Mouse (Mus musculus) megakaryocyte, embryonic 14.5 days (primary cell): ENCODE measurements around the gene Myl6b.

ENCODE experiments used
- FLI1 ChIP-seq: IDR thresholded peaks from 2 replicates; pipeline ENCODE4 v1.6.1; 2012; ENCODE audit warnings: low read length, inconsistent platforms, mixed read lengths
- GATA1 ChIP-seq: IDR thresholded peaks from 3 replicates; pipeline ENCODE4 v1.6.1; 2012; ENCODE audit warnings: mixed read lengths, low read length, inconsistent platforms, borderline replicate concordance

DNA sequence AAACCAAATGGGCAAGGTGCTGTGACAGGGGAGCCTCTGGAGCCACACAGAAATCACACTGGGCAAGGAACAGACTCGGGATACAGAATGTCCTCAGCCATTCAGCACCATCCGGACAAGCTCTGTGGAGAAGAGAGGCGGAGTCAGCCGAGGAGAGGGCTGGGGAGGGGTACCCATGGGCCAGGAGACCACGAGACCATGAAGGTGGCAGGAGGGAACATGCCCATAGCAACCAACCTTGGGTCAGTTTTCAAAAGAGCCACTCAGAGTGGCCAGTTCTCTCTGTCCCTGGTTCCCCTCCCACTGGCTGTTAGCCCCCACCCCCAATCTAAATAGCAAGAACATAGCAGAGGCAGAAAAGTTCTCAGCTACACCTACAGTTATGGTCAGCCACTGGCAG, 7.6 kb downstream of the Myl6b start:
- no peak for TF ChIP-seq GATA1
- no peak for TF ChIP-seq FLI1
